Mouse (Mus musculus) embryonic facial prominence, embryonic 15.5 days (tissue): ENCODE results near the gene Paqr6. TPM values are rescaled to one million over a fixed set of nuclear protein-coding genes. Genes with fewer than 3 reads are reported as not detected.

Source experiments
- ATAC-seq: fragments of 200-750 bp; cut with Nextera tagmentation; 2 replicates; pipeline ENCODE4 v1.8.0; 2017; ENCODE audit warnings: low read depth, moderate TSS enrichment; ENCODE audit not compliant: insufficient number of reproducible peaks, low FRiP score, low TSS enrichment
- H3K27ac ChIP-seq: fragments of 300-500 bp; sonication (generic); replicated peaks from 2 replicates; pipeline ENCODE4 v1.5.1; 2015; ENCODE audit warnings: mild to moderate bottlenecking, inconsistent platforms
- H3K27me3 ChIP-seq: fragments of 300-500 bp; sonication (generic); 2 replicates; pipeline ENCODE4 v1.6.1; 2015; ENCODE audit warnings: inconsistent platforms
- H3K36me3 ChIP-seq: fragments of 300-500 bp; sonication (generic); 2 replicates; pipeline ENCODE4 v1.6.1; 2015; ENCODE audit warnings: mild to moderate bottlenecking, inconsistent platforms
- H3K4me1 ChIP-seq: fragments of 300-500 bp; sonication (generic); 2 replicates; pipeline ENCODE4 v1.6.1; 2015; ENCODE audit warnings: inconsistent platforms
- H3K4me2 ChIP-seq: fragments of 300-500 bp; sonication (generic); replicated peaks from 2 replicates; pipeline ENCODE4 v1.6.1; 2015; ENCODE audit warnings: mild to moderate bottlenecking, inconsistent platforms
- H3K4me3 ChIP-seq: fragments of 300-500 bp; sonication (generic); replicated peaks from 2 replicates; pipeline ENCODE4 v1.5.1; 2015; ENCODE audit warnings: mild to moderate bottlenecking, inconsistent platforms
- H3K9ac ChIP-seq: fragments of 300-500 bp; sonication (generic); 2 replicates; pipeline ENCODE4 v1.6.1; 2015; ENCODE audit warnings: inconsistent platforms
- H3K9me3 ChIP-seq: fragments of 300-500 bp; sonication (generic); replicated peaks from 2 replicates; pipeline ENCODE4 v1.6.1; 2016; ENCODE audit warnings: inconsistent platforms
- WGBS: fragments of 180-500 bp; shearing (Covaris S2); methylation state at CpG from one replicate; pipeline ENCODE4 v1.1.7; 2015; 5-methylcytosine and 5-hydroxymethylcytosine counted together
- polyA plus RNA-seq: library from polyadenylated mRNA; unstranded; fragments of >200 nt; fragmentation: Nextera tagmentation; extraction: Ambion mirVana; gene quantifications from 2 replicates; pipeline ENCODE4 v1.2.1, GENCODE M21; 2015

The Paqr6 gene
- polyA plus RNA-seq: 8.3 and 10.1 TPM in 2 replicates

GRCm38 (mm10) chr3:88364337-88364736, at the start of gene Paqr6:
Gene Paqr6 (plus strand): TSS chr3:88364584.
- ATAC-seq: no peak
- H3K27ac ChIP-seq: peak within 1 kb of the TSS; percentile 59
- H3K27me3 ChIP-seq: peaks cover 16% of the 10 kb centered on the region
- peaks cover 11% of the 10 kb centered on the region for H3K4me1 ChIP-seq
- H3K9me3 ChIP-seq: no peaks in the 10 kb centered on the region
- peak within 1 kb of the TSS; percentile 22 for H3K4me3 ChIP-seq
- H3K36me3 ChIP-seq: peaks cover 32% of the 10 kb centered on the region
- H3K9ac ChIP-seq: no peak within 1 kb of the TSS
- WGBS: under 1% methylated on average over 16 of the region's 16 CpGs
- H3K4me2 ChIP-seq: peak within 1 kb of the TSS; percentile 19

GRCm38 (mm10) chr3:88324951-88325405, 39.4 kb upstream of the Paqr6 start, which contains the start of gene Glmp:
Gene Glmp (plus strand): TSS chr3:88325023.
- H3K27me3 ChIP-seq: no peaks in the 10 kb centered on the region
- peaks cover 48% of the 10 kb centered on the region for H3K36me3 ChIP-seq
- no peaks in the 10 kb centered on the region for H3K9me3 ChIP-seq
- peak within 1 kb of the TSS; percentile 83 for H3K4me2 ChIP-seq
- no peak; the same call in 1 of the 2 replicates for ATAC-seq
- H3K4me1 ChIP-seq: peaks cover 13% of the 10 kb centered on the region
- peak within 1 kb of the TSS; percentile 53; the same call in 1 of the 2 replicates for H3K27ac ChIP-seq
- peak within 1 kb of the TSS; percentile 62 for H3K4me3 ChIP-seq
- H3K9ac ChIP-seq: peak within 1 kb of the TSS; percentile 53
- WGBS: under 1% methylated on average over 10 of the region's 10 CpGs

GRCm38 (mm10) chr3:88328956-88329355, 35.4 kb upstream of the Paqr6 start:
- Histone ChIP-seq H3K27ac (no peak overlapping the region), H3K4me3 (no peak overlapping the region), H3K27me3 (no peaks in the 10 kb centered on the region), H3K9me3 (no peaks in the 10 kb centered on the region), H3K9ac (no peak overlapping the region), H3K36me3 (peaks cover 22% of the 10 kb centered on the region), H3K4me1 (peaks cover 13% of the 10 kb centered on the region), H3K4me2 (no peak overlapping the region)
- no peak for ATAC-seq
- 80% methylated on average over 5 of the region's 5 CpGs for WGBS

- H3K4me1 ChIP-seq: peaks cover 15% of the 10 kb centered on the region
- no peak overlapping the region for H3K27ac ChIP-seq
- H3K36me3 ChIP-seq: peaks cover 22% of the 10 kb centered on the region
- no peak for ATAC-seq
- no peak overlapping the region for H3K4me2 ChIP-seq
- no peak overlapping the region for H3K9ac ChIP-seq
- no peak overlapping the region for H3K4me3 ChIP-seq
- H3K9me3 ChIP-seq: no peaks in the 10 kb centered on the region
- no peaks in the 10 kb centered on the region for H3K27me3 ChIP-seq
- 33% methylated on average over 2 of the region's 2 CpGs for WGBS
These were observed 33.1 kb upstream of the Paqr6 start for GRCm38 (mm10) chr3:88331282-88331681.

GRCm38 (mm10) chr3:88334029-88334658, 30.2 kb upstream of the Paqr6 start:
- Histone ChIP-seq H3K27ac (peak overlapping the region; percentile 97), H3K36me3 (0 out of 2 replicates have a peak, but pooled peaks cover 4% of the 10 kb centered on the region), H3K9me3 (no peaks in the 10 kb centered on the region), H3K27me3 (no peaks in the 10 kb centered on the region), H3K4me3 (peak overlapping the region; percentile 32), H3K4me2 (peak overlapping the region; percentile 72), H3K4me1 (peaks cover 26% of the 10 kb centered on the region), H3K9ac (0 out of 2 replicates have a peak overlapping the region, but pooled peaks have one; percentile 1)
- no peak for ATAC-seq
- WGBS: 40% methylated on average over 12 of the region's 12 CpGs

- Histone ChIP-seq H3K4me3 (peak overlapping the region; percentile 91), H3K9ac (peak overlapping the region; percentile 73), H3K27ac (peak overlapping the region; percentile 97), H3K9me3 (no peaks in the 10 kb centered on the region), H3K4me1 (peaks cover 26% of the 10 kb centered on the region), H3K4me2 (peak overlapping the region; percentile 72), H3K36me3 (no peaks in the 10 kb centered on the region), H3K27me3 (no peaks in the 10 kb centered on the region)
- 26% methylated on average over 3 of the region's 3 CpGs for WGBS
- ATAC-seq: no peak
These were observed 29.4 kb upstream of the Paqr6 start for GRCm38 (mm10) chr3:88334902-88335435.

GRCm38 (mm10) chr3:88335436-88336053, 28.8 kb upstream of the Paqr6 start:
- Histone ChIP-seq H3K36me3 (no peaks in the 10 kb centered on the region), H3K27me3 (no peaks in the 10 kb centered on the region), H3K4me1 (peaks cover 26% of the 10 kb centered on the region), H3K9ac (peak overlapping the region; percentile 73), H3K9me3 (no peaks in the 10 kb centered on the region), H3K4me2 (peak overlapping the region; percentile 72), H3K27ac (peak overlapping the region; percentile 97), H3K4me3 (peak overlapping the region; percentile 91)
- peak; percentile 37 for ATAC-seq
- under 1% methylated on average over 27 of the region's 27 CpGs for WGBS

GRCm38 (mm10) chr3:88336058-88337013, 28.0 kb upstream of the Paqr6 start, which contains the start of the genes Tmem79 and Smg5:
Gene Tmem79 (minus strand): TSS chr3:88336148.
Gene Smg5 (plus strand): TSS chr3:88336260.
- ATAC-seq: peak; percentile 91
- 1% methylated on average over 64 of the region's 66 CpGs for WGBS

GRCm38 (mm10) chr3:88337367-88338020, 26.9 kb upstream of the Paqr6 start:
- WGBS: 77% methylated on average over 11 of the region's 11 CpGs
- Histone ChIP-seq H3K4me2 (peak overlapping the region; percentile 72; the same call in 1 of the 2 replicates), H3K27ac (peak overlapping the region; percentile 63; the same call in 1 of the 2 replicates)

More at GRCm38 (mm10) chr3:88336058-88337013, 28.0 kb upstream of the Paqr6 start, which contains the start of the genes Tmem79 and Smg5:
- peak within 1 kb of the TSS; percentile 97 for H3K27ac ChIP-seq
- H3K36me3 ChIP-seq: peaks cover 1% of the 10 kb centered on the region; the same call in 1 of the 2 replicates
- no peaks in the 10 kb centered on the region for H3K9me3 ChIP-seq
- peaks cover 26% of the 10 kb centered on the region for H3K4me1 ChIP-seq
- peak within 1 kb of the TSS; percentile 85 for H3K9ac ChIP-seq
- peak within 1 kb of the TSS; percentile 91 for H3K4me3 ChIP-seq
- H3K27me3 ChIP-seq: no peaks in the 10 kb centered on the region
- peak within 1 kb of the TSS; percentile 72 for H3K4me2 ChIP-seq

GRCm38 (mm10) chr3:88338316-88338715, 26.1 kb upstream of the Paqr6 start:
- Histone ChIP-seq H3K9ac (no peak overlapping the region), H3K4me3 (no peak overlapping the region), H3K36me3 (peaks cover 21% of the 10 kb centered on the region), H3K4me1 (peaks cover 26% of the 10 kb centered on the region), H3K27ac (no peak overlapping the region), H3K9me3 (no peaks in the 10 kb centered on the region), H3K4me2 (no peak overlapping the region), H3K27me3 (no peaks in the 10 kb centered on the region)
- no peak for ATAC-seq
- 91% methylated on average over 7 of the region's 7 CpGs for WGBS

More at GRCm38 (mm10) chr3:88337367-88338020, 26.9 kb upstream of the Paqr6 start:
- Histone ChIP-seq H3K4me3 (peak overlapping the region; percentile 91), H3K27me3 (no peaks in the 10 kb centered on the region), H3K9me3 (no peaks in the 10 kb centered on the region), H3K36me3 (peaks cover 13% of the 10 kb centered on the region), H3K9ac (no peak overlapping the region), H3K4me1 (peaks cover 26% of the 10 kb centered on the region)
- no peak for ATAC-seq
